ENCODE assay signal across 9 mouse cellular contexts in the genomic region with DNA sequence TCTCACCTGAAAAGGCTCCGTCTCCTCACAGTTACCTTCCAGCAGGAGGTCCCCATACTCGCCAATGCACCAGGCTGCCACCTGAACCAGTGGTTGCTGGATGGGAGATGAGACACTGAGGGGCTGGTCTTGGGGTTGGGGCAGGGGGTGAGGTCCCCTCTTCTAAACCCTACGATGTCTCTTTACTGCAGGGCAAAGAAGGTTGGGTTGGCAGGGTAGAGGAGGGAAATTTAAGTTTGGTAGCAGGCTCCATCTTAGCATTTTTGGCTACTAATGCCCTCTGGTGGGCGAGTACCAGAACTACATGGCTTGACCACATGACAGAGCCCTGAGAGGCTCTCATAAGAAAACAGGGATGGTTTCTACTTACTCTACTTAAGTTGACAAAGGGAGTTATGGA. TPM values are rescaled to one million over a fixed set of nuclear protein-coding genes. Genes with fewer than 3 reads are reported as not detected.
DNase-seq lines count a peak whose midpoint lies in the region; ATAC-seq and TF ChIP-seq lines count a peak whose summit lies in the region.
"Had no signal": no experiment of that assay in that cellular context is flagged by ENCODE, and none has a peak within 500 bp of the region (broad histone marks: within the 10 kb centered on the region; RNA-seq: fewer than 3 reads in every experiment).

No protein-coding gene starts in this region.

- H3K36me3 ChIP-seq in hindbrain, embryonic 14.5 days (replicated peaks; ENCODE audit: control insufficient read depth, insufficient read depth): no peaks in the 10 kb centered on the region
- H3K36me3 ChIP-seq in hindbrain, embryonic 16.5 days (ENCODE audit: control insufficient read depth, insufficient read depth, low read length): no peaks in the 10 kb centered on the region
- H3K36me3 ChIP-seq in thymus, adult 2 months (ENCODE audit: control insufficient read depth, insufficient read depth, low read length): peaks cover 5% of the 10 kb centered on the region; the same call in 1 of the 2 replicates

- TF ChIP-seq CTCF in thymus, adult 2 months (IDR thresholded peaks at IDR 0.05; ENCODE audit: borderline replicate concordance, control insufficient read depth, extremely low read depth, insufficient read depth, low read length, poor library complexity): 0 out of 2 replicates have a peak, but pooled peaks have one; percentile 16

- no peak overlapping the region for H3K4me2 ChIP-seq in hindbrain, embryonic 14.5 days (replicated peaks)
- H3K4me2 ChIP-seq in hindbrain, embryonic 16.5 days (ENCODE audit: low read length): no peak overlapping the region
- H3K4me2 ChIP-seq: limb, embryonic 12.5 days had no signal

- H3K27me3 ChIP-seq in hindbrain, embryonic 14.5 days (ENCODE audit: control insufficient read depth, insufficient read depth, low read length): no peaks in the 10 kb centered on the region
- no peaks in the 10 kb centered on the region for H3K27me3 ChIP-seq in hindbrain, embryonic 16.5 days (replicated peaks; ENCODE audit: control insufficient read depth, insufficient read depth, low read length)
- H3K27me3 ChIP-seq in thymus, adult 2 months (ENCODE audit: control insufficient read depth, insufficient read depth, low read length): no peaks in the 10 kb centered on the region
- H3K27me3 ChIP-seq: limb, embryonic 12.5 days had no signal

- H3K9ac ChIP-seq in hindbrain, embryonic 14.5 days: no peak overlapping the region
- no peak overlapping the region for H3K9ac ChIP-seq in hindbrain, embryonic 16.5 days (ENCODE audit: low read depth, low read length)
- H3K9ac ChIP-seq: limb, embryonic 12.5 days had no signal

- peaks cover 25% of the 10 kb centered on the region for H3K4me1 ChIP-seq in hindbrain, embryonic 14.5 days (replicated peaks; ENCODE audit: control insufficient read depth, insufficient read depth, low read length)
- peaks cover 25% of the 10 kb centered on the region for H3K4me1 ChIP-seq in hindbrain, embryonic 16.5 days (ENCODE audit: control insufficient read depth, insufficient read depth, low read depth, low read length)
- peaks cover 19% of the 10 kb centered on the region for H3K4me1 ChIP-seq in thymus, adult 2 months (replicated peaks; ENCODE audit: control insufficient read depth, insufficient read depth, low read length)

- WGBS in hindbrain, embryonic 14.5 days: 43% methylated on average over 4 of the region's 4 CpGs
- 49% methylated on average over 4 of the region's 4 CpGs for WGBS in hindbrain, embryonic 16.5 days
- WGBS in thymus, adult 2 months: 52% methylated on average over 4 of the region's 4 CpGs

- no peak overlapping the region for H3K4me3 ChIP-seq in hindbrain, embryonic 14.5 days (replicated peaks; ENCODE audit: low read length)
- no peak overlapping the region for H3K4me3 ChIP-seq in hindbrain, embryonic 16.5 days (ENCODE audit: low read length)
- H3K4me3 ChIP-seq in thymus, adult 2 months (ENCODE audit: control insufficient read depth, insufficient read depth, low read length): no peak overlapping the region
- H3K4me3 ChIP-seq: limb, embryonic 12.5 days had no signal

- H3K9me3 ChIP-seq in hindbrain, embryonic 14.5 days (ENCODE audit: control insufficient read depth, low read length): no peaks in the 10 kb centered on the region
- H3K9me3 ChIP-seq in hindbrain, embryonic 16.5 days (ENCODE audit: control insufficient read depth, low read length): no peaks in the 10 kb centered on the region
- H3K9me3 ChIP-seq: limb, embryonic 12.5 days had no signal

- no peak overlapping the region for H3K27ac ChIP-seq in hindbrain, embryonic 14.5 days
- H3K27ac ChIP-seq in hindbrain, embryonic 16.5 days (ENCODE audit: low read depth, low read length): no peak overlapping the region
- no peak overlapping the region for H3K27ac ChIP-seq in thymus, adult 2 months (ENCODE audit: control insufficient read depth, insufficient read depth, low read length)
- H3K27ac ChIP-seq: limb, embryonic 12.5 days had no signal

- no peak for ATAC-seq in hindbrain, embryonic 14.5 days (ENCODE audit: low FRiP score)
- ATAC-seq in hindbrain, embryonic 16.5 days: no peak

- DNase-seq in hindbrain, embryonic 14.5 days (ENCODE audit: low spot score): peak; percentile 79
- peak; percentile 51 for DNase-seq in thymus, adult 2 months
- DNase-seq in thymus, adult 18-20 months: no peak
- peak; percentile 80 to 81 for DNase-seq in cerebellum, adult 18-20 months
- DNase-seq in induced T-regulatory cell, adult 2 months (ENCODE audit: low read depth): peak; percentile 80
- peak; percentile 84 for DNase-seq in retina, embryonic 14.5 days (ENCODE audit: low spot score)
- no peak for DNase-seq in ovary, postnatal 36 days (ENCODE audit: low spot score)

- TF ChIP-seq POLR2A in thymus, adult 2 months (IDR thresholded peaks at IDR 0.05; ENCODE audit: control insufficient read depth, extremely low read depth, insufficient read depth, low read length, poor library complexity): no peak

RNA-seq across cellular contexts. Expression of a gene that starts 4.8 kb away (rescaled TPM):
- polyA plus RNA-seq in hindbrain, embryonic 14.5 days (2014; fragmentation: Nextera tagmentation; extraction: Ambion mirVana): 6.3 and 8.6 TPM in 2 replicates
- 6.9 and 7.7 TPM in 2 replicates for polyA plus RNA-seq in hindbrain, embryonic 16.5 days (2015; fragmentation: Nextera tagmentation; extraction: Ambion mirVana)
- polyA plus RNA-seq in thymus, adult 2 months (2012; rRNA removed): 91.5 and 94.5 TPM in 2 replicates

RNA-seq across cellular contexts. Expression of a gene that starts 7.0 kb away (rescaled TPM):
- 30.4 and 30.7 TPM in 2 replicates for polyA plus RNA-seq in hindbrain, embryonic 14.5 days (2014; fragmentation: Nextera tagmentation; extraction: Ambion mirVana)
- 34.4 and 36.1 TPM in 2 replicates for polyA plus RNA-seq in hindbrain, embryonic 16.5 days (2015; fragmentation: Nextera tagmentation; extraction: Ambion mirVana)
- polyA plus RNA-seq in thymus, adult 2 months (2012; rRNA removed): 6.0 and 6.1 TPM in 2 replicates

RNA-seq across cellular contexts. Expression of a gene that starts 9.5 kb away (rescaled TPM):
- polyA plus RNA-seq in hindbrain, embryonic 14.5 days (2014; fragmentation: Nextera tagmentation; extraction: Ambion mirVana): 17.8 and 21.5 TPM in 2 replicates
- 18.4 and 20.5 TPM in 2 replicates for polyA plus RNA-seq in hindbrain, embryonic 16.5 days (2015; fragmentation: Nextera tagmentation; extraction: Ambion mirVana)
- 6.3 and 6.6 TPM in 2 replicates for polyA plus RNA-seq in thymus, adult 2 months (2012; rRNA removed)

RNA-seq across cellular contexts. Expression of a gene that starts 15.1 kb away (rescaled TPM):
- polyA plus RNA-seq in hindbrain, embryonic 14.5 days (2014; fragmentation: Nextera tagmentation; extraction: Ambion mirVana): 35.4 and 42.7 TPM in 2 replicates
- 31.8 and 32.3 TPM in 2 replicates for polyA plus RNA-seq in hindbrain, embryonic 16.5 days (2015; fragmentation: Nextera tagmentation; extraction: Ambion mirVana)
- polyA plus RNA-seq in thymus, adult 2 months (2012; rRNA removed): 0.37 and 0.51 TPM in 2 replicates

Comparison
In these comparisons a context has a peak if more than half of its experiments do, and no peak if none do; other contexts are left out.
1. DNase-seq: peak in hindbrain, embryonic 14.5 days (single experiment), thymus, adult 2 months (single experiment), cerebellum, adult 18-20 months (2 of 2), induced T-regulatory cell, adult 2 months (single experiment) and retina, embryonic 14.5 days (single experiment); none in thymus, adult 18-20 months (0 of 2) and ovary, postnatal 36 days (single experiment).